Mouse (Mus musculus): ENCODE results near the gene Mbd3l2.
A peak's percentile ranks its signal among the peaks of the same experiment; 100 is the strongest.
"Not testable (repeated sequence)": the region's sequence is repeated elsewhere in the genome, so short reads cannot be mapped to it uniquely, and the experiment has no call there.

The Mbd3l2 gene

GRCm38 (mm10) chr9:18430354-18430753 lies at the start of gene Mbd3l2:
Gene Mbd3l2, plus strand, starts transcription at chr9:18430654.
- DNase-seq: no peak

- peak; percentile 94 for DNase-seq
Measured at GRCm38 (mm10) chr9:18385782-18386181, 44.7 kb upstream of the Mbd3l2 start.

GRCm38 (mm10) chr9:18399629-18400028 lies 30.8 kb upstream of the Mbd3l2 start:
- no peak for DNase-seq

GRCm38 (mm10) chr9:18402895-18403294 lies 27.6 kb upstream of the Mbd3l2 start, which contains the start of gene Naalad2:
Gene Naalad2, minus strand, starts transcription at chr9:18402995.
- DNase-seq: not testable (repeated sequence)

GRCm38 (mm10) chr9:18404118-18404517 lies 26.3 kb upstream of the Mbd3l2 start, which contains the start of gene Ubtfl1:
Gene Ubtfl1, plus strand, starts transcription at chr9:18404418.
- DNase-seq: no peak

GRCm38 (mm10) chr9:18412371-18412770 lies 18.1 kb upstream of the Mbd3l2 start:
- DNase-seq: not testable (repeated sequence)

- DNase-seq: peak; percentile 88
Measured at GRCm38 (mm10) chr9:18431687-18432086, 1.2 kb downstream of the Mbd3l2 start.

- DNase-seq: no peak
Measured at GRCm38 (mm10) chr9:18456520-18456919, 26.1 kb downstream of the Mbd3l2 start.

- DNase-seq: no peak
Measured at GRCm38 (mm10) chr9:18467350-18467749, 36.9 kb downstream of the Mbd3l2 start.

- peak; percentile 83 for DNase-seq
Measured at GRCm38 (mm10) chr9:18468005-18468404, 37.6 kb downstream of the Mbd3l2 start.

- DNase-seq: peak; percentile 97
Measured at GRCm38 (mm10) chr9:18473324-18474128, 43.1 kb downstream of the Mbd3l2 start.

- no peak for DNase-seq
Measured at GRCm38 (mm10) chr9:18478168-18478567, 47.7 kb downstream of the Mbd3l2 start, which contains the start of the genes Zfp558 and Mbd3l1. Gene Zfp558, minus strand, starts transcription at chr9:18478268. Gene Mbd3l1, plus strand, starts transcription at chr9:18478359.

All from heart, adult 11 months (tissue).